Mouse (Mus musculus) heart, adult 2 months (tissue): ENCODE measurements around the gene Qrsl1.

Experiments used
- CTCF ChIP-seq: fragments of 200-600 bp; IDR thresholded peaks from 2 replicates; pipeline ENCODE4 v1.8.1; 2022; ENCODE audit warnings: antibody characterized with exemption, mild to moderate bottlenecking, moderate library complexity
- POLR2A ChIP-seq: fragments of 200-500 bp; IDR thresholded peaks from 2 replicates; pipeline ENCODE4 v1.6.1; 2011; ENCODE audit warnings: mild to moderate bottlenecking, low read depth, low read length, control low read depth; ENCODE audit not compliant: insufficient read depth

GRCm38 (mm10) chr10:43904569-43904968 lies 3.0 kb upstream of the Qrsl1 start:
- TF ChIP-seq POLR2A (no peak), CTCF (no peak)
